Mouse (Mus musculus) limb, embryonic 14.5 days (tissue): ENCODE measurements at regions not wholly inside any gene's neighbourhood (a gene's known extent, or its start where the extent isn't known, plus 50 kb on each side); places are given as distances from the start of the nearest gene placed in this dataset.

Experiments used
- ATAC-seq: fragments of 200-750 bp; cut with Nextera tagmentation; 2 replicates; pipeline ENCODE4 v1.8.0; 2017; ENCODE audit warnings: low read depth, moderate number of reproducible peaks, moderate TSS enrichment; ENCODE audit not compliant: low FRiP score
- DNase-seq: peaks from one replicate; pipeline ENCODE4 v3.0.0-alpha.2; 2015; ENCODE audit warnings: low spot score
- H3K27ac ChIP-seq: fragments of 300-500 bp; sonication (generic); replicated peaks from 2 replicates; pipeline ENCODE4 v1.5.1; 2014; ENCODE audit warnings: low read depth, mild to moderate bottlenecking, low read length, moderate library complexity, mixed read lengths
- H3K27me3 ChIP-seq: fragments of 300-500 bp; sonication (generic); 2 replicates; pipeline ENCODE4 v1.6.1; 2014; ENCODE audit warnings: low read length, mixed read lengths; ENCODE audit not compliant: control insufficient read depth, insufficient read depth
- H3K36me3 ChIP-seq: fragments of 300-500 bp; sonication (generic); 2 replicates; pipeline ENCODE4 v1.6.1; 2014; ENCODE audit warnings: mild to moderate bottlenecking, low read length, moderate library complexity, mixed read lengths; ENCODE audit not compliant: control insufficient read depth, insufficient read depth
- H3K4me1 ChIP-seq: fragments of 300-500 bp; sonication (generic); 2 replicates; pipeline ENCODE4 v1.6.1; 2014; ENCODE audit warnings: antibody characterized with exemption, low read length, mixed read lengths; ENCODE audit not compliant: control insufficient read depth, insufficient read depth
- H3K4me2 ChIP-seq: fragments of 300-500 bp; sonication (generic); replicated peaks from 2 replicates; pipeline ENCODE4 v1.6.1; 2014; ENCODE audit warnings: low read depth, mild to moderate bottlenecking, low read length, moderate library complexity; ENCODE audit not compliant: severe bottlenecking
- H3K4me3 ChIP-seq: fragments of 300-500 bp; sonication (generic); replicated peaks from 2 replicates; pipeline ENCODE4 v1.5.1; 2014; ENCODE audit warnings: low read length
- H3K9ac ChIP-seq: fragments of 300-500 bp; sonication (generic); 2 replicates; pipeline ENCODE4 v1.6.1; 2014; ENCODE audit warnings: mild to moderate bottlenecking, low read depth, low read length, moderate library complexity; ENCODE audit not compliant: severe bottlenecking
- H3K9me3 ChIP-seq: fragments of 300-500 bp; sonication (generic); 2 replicates; pipeline ENCODE4 v1.6.1; 2016; ENCODE audit warnings: low read length; ENCODE audit not compliant: control insufficient read depth
- POLR2A ChIP-seq: fragments of 200-500 bp; IDR thresholded peaks from 2 replicates; pipeline ENCODE4 v1.8.0; 2012; ENCODE audit warnings: inconsistent platforms, mild to moderate bottlenecking, moderate library complexity, borderline replicate concordance; ENCODE audit not compliant: insufficient read depth, insufficient read length; ENCODE audit errors: extremely low read depth
- WGBS: fragments of 180-500 bp; shearing (Covaris S2); extraction: QIAGEN DNeasy Blood & Tissue Kit; methylation state at CpG from one replicate; pipeline ENCODE4 v1.1.7; 2014; 5-methylcytosine and 5-hydroxymethylcytosine counted together

DNA sequence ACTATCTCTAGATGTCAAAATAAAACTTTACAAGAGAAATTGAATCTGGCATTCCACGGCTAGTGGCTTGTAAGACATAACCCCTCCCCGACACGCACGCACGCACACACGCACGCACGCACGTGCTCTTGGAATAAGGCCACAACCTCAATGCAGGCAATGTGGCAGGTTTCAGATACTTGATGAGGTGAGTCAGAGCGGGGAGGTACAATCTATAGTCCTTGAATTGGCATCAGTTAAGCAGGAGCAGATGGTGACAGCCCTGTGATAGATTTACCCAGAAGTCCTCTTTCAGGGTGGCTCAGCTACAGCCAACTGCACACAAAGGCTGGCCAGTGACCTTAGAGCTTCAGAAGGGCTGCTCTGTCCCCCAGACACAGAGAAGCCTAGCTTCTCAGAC lies 122.1 kb downstream of the Pja2 start:
- TF ChIP-seq POLR2A: no peak
- Histone ChIP-seq H3K9me3 (no peaks in the 10 kb centered on the region), H3K27ac (no peak overlapping the region), H3K36me3 (no peaks in the 10 kb centered on the region), H3K4me3 (no peak overlapping the region), H3K4me2 (no peak overlapping the region), H3K27me3 (no peaks in the 10 kb centered on the region), H3K9ac (no peak overlapping the region), H3K4me1 (peaks cover 11% of the 10 kb centered on the region)
- WGBS: 70% methylated on average over 10 of the region's 10 CpGs
- no peak for ATAC-seq
- no peak for DNase-seq

DNA sequence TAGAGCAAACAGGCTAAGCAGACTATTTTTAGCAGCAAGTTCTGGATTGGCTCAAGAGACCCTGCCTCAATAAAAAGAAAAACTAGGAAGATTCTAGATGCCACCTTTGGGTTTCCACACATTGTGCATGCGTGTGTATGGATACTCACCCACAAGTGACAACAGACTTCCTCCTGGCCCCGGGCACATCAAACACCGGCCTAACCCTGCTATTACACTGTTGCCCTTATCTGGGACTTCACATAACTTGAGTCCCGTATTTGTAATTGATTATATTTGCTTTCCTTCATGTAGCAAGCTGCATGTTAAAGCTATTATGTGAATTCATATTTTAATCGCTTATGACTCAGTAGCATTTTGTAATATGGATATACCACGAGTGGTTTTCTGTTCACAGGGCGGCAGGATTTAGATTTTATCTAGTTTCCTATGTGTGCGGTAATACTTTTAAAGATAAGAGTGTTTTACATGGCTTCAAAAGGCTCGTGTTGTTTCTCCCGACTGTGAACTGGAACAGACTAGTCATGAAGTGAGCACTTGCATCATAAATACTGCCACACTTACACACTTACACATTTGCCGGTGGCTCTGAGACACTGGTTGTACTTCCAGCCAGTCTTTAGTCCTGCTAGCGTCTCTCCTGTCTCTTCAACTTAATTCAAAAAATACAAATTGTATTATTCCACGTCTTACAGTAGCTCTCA lies 123.4 kb downstream of the Pja2 start:
- Histone ChIP-seq H3K4me3 (no peak overlapping the region), H3K9me3 (no peaks in the 10 kb centered on the region), H3K27me3 (no peaks in the 10 kb centered on the region), H3K4me2 (no peak overlapping the region), H3K36me3 (no peaks in the 10 kb centered on the region), H3K4me1 (peaks cover 11% of the 10 kb centered on the region), H3K27ac (no peak overlapping the region), H3K9ac (no peak overlapping the region)
- no peak for TF ChIP-seq POLR2A
- DNase-seq (no peak), ATAC-seq (no peak)
- 77% methylated on average over 13 of the region's 13 CpGs for WGBS

GRCm38 (mm10) chr17:64206196-64206718 lies 125.5 kb downstream of the Pja2 start:
- Histone ChIP-seq H3K36me3 (no peaks in the 10 kb centered on the region), H3K9me3 (no peaks in the 10 kb centered on the region), H3K4me3 (no peak overlapping the region), H3K4me1 (peaks cover 11% of the 10 kb centered on the region), H3K4me2 (peak overlapping the region; percentile 26), H3K9ac (no peak overlapping the region), H3K27me3 (no peaks in the 10 kb centered on the region), H3K27ac (no peak overlapping the region)
- peak; percentile 25 for DNase-seq
- ATAC-seq: no peak
- TF ChIP-seq POLR2A: no peak
- WGBS: 28% methylated on average over 14 of the region's 14 CpGs

DNA sequence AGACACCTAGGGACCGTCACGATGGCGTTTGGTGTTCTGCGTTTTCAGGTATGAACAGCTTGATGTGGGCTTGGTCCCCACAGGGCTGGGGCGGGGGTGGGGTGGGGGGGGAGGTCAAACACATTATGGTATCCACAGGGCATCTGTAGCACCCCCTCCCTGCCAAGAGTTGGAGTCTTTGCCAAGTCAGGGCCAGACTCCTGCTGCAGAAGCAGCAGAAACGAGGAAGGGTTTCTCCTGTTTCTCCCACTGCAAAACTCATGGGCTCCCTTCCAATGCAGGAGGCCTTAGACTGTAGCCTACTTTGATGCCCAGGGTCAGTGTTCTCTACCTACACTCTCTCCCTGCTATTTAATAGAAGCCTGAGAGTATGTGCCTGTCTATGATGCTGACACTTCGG lies 128.1 kb downstream of the Pja2 start:
- Histone ChIP-seq H3K4me1 (peaks cover 11% of the 10 kb centered on the region), H3K27ac (no peak overlapping the region), H3K4me2 (no peak overlapping the region), H3K4me3 (no peak overlapping the region), H3K9ac (no peak overlapping the region), H3K9me3 (no peaks in the 10 kb centered on the region), H3K36me3 (no peaks in the 10 kb centered on the region), H3K27me3 (no peaks in the 10 kb centered on the region)
- ATAC-seq: no peak
- no peak for TF ChIP-seq POLR2A
- DNase-seq: no peak
- 66% methylated on average over 7 of the region's 7 CpGs for WGBS

DNA sequence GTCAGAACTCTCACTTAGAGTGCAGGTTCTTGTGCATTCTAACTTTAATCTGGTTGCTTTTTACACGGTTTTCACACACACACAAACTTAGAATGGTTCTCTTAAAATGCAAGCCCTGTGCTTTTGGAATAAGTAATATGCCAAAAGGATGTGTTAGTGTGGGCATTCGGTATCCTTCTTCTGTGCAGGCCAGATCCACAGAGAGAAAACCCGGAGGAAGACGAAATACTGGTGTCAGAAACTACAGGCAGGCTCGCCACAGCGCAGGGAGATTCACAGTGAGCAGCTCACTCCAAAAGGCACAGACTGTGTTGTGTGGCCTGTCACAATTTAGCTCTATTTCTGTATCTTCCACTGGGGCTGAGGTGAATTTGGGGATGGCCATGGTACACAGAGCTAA lies 129.5 kb downstream of the Pja2 start:
- ATAC-seq (no peak), DNase-seq (no peak)
- no peaks in the 10 kb centered on the region for H3K9me3 ChIP-seq
- H3K9ac ChIP-seq: no peak overlapping the region
- no peak overlapping the region for H3K27ac ChIP-seq
- no peak overlapping the region for H3K4me3 ChIP-seq
- H3K4me1 ChIP-seq: peaks cover 11% of the 10 kb centered on the region
- no peaks in the 10 kb centered on the region for H3K27me3 ChIP-seq
- no peak overlapping the region for H3K4me2 ChIP-seq
- 87% methylated on average over 6 of the region's 6 CpGs for WGBS
- H3K36me3 ChIP-seq: no peaks in the 10 kb centered on the region
- no peak for TF ChIP-seq POLR2A
